Mouse (Mus musculus) cerebellum, postnatal 4 days (tissue): Measurements from ENCODE around the gene Arhgap11a.

Experiments
- DNase-seq, 2 experiments: peaks; one replicate each; pipeline ENCODE4 v3.0.0; 2022; ENCODE audit warnings: low spot score in 2 of 2, mixed read lengths in 1 of 2

Arhgap11a gene

GRCm38 (mm10) chr2:113848245-113849121 is at the start of gene Arhgap11a:
TSS of gene Arhgap11a (minus strand) at chr2:113848661.
- peak; percentile 69 to 88 for DNase-seq

- DNase-seq, result no peak
Measured at GRCm38 (mm10) chr2:113893385-113894122, 45.1 kb upstream of the Arhgap11a start.

- no peak for DNase-seq
Measured at GRCm38 (mm10) chr2:113887166-113887565, 38.7 kb upstream of the Arhgap11a start.

GRCm38 (mm10) chr2:113886061-113886460 is 37.6 kb upstream of the Arhgap11a start:
- DNase-seq, result no peak

GRCm38 (mm10) chr2:113870115-113870514 is 21.7 kb upstream of the Arhgap11a start:
- no peak for DNase-seq

- no peak for DNase-seq
Measured at GRCm38 (mm10) chr2:113868404-113868803, 19.9 kb upstream of the Arhgap11a start.

GRCm38 (mm10) chr2:113866155-113866554 is 17.7 kb upstream of the Arhgap11a start:
- DNase-seq, result no peak

GRCm38 (mm10) chr2:113849141-113849540 is 680 bp upstream of the Arhgap11a start:
- DNase-seq, result no peak

- peak in 1 of 2 experiments; percentile 12 for DNase-seq
Measured at GRCm38 (mm10) chr2:113847678-113848244, 700 bp downstream of the Arhgap11a start.

- DNase-seq, result no peak
Measured at GRCm38 (mm10) chr2:113845081-113845480, 3.4 kb downstream of the Arhgap11a start.

- DNase-seq, result no peak
Measured at GRCm38 (mm10) chr2:113841656-113842437, 6.6 kb downstream of the Arhgap11a start.

GRCm38 (mm10) chr2:113839488-113839887 is 9.0 kb downstream of the Arhgap11a start:
- no peak for DNase-seq

GRCm38 (mm10) chr2:113835219-113835618 is 13.2 kb downstream of the Arhgap11a start:
- no peak for DNase-seq

- peak; percentile 57 to 85 for DNase-seq
Measured at GRCm38 (mm10) chr2:113828943-113829882, 19.2 kb downstream of the Arhgap11a start, which contains the start of gene Scg5. TSS of gene Scg5 (minus strand) at chr2:113829121.

- no peak for DNase-seq
Measured at GRCm38 (mm10) chr2:113828086-113828942, 20.1 kb downstream of the Arhgap11a start.

- DNase-seq, result peak in 1 of 2 experiments; percentile 22
Measured at GRCm38 (mm10) chr2:113823909-113824308, 24.6 kb downstream of the Arhgap11a start.

GRCm38 (mm10) chr2:113822367-113822766 is 26.1 kb downstream of the Arhgap11a start:
- DNase-seq, result no peak

- DNase-seq, result no peak
Measured at GRCm38 (mm10) chr2:113821176-113821734, 27.2 kb downstream of the Arhgap11a start.

- no peak for DNase-seq
Measured at GRCm38 (mm10) chr2:113820117-113820516, 28.3 kb downstream of the Arhgap11a start.
